Mouse (Mus musculus): Measurements from ENCODE around the gene Tpm3-rs7.

DNA sequence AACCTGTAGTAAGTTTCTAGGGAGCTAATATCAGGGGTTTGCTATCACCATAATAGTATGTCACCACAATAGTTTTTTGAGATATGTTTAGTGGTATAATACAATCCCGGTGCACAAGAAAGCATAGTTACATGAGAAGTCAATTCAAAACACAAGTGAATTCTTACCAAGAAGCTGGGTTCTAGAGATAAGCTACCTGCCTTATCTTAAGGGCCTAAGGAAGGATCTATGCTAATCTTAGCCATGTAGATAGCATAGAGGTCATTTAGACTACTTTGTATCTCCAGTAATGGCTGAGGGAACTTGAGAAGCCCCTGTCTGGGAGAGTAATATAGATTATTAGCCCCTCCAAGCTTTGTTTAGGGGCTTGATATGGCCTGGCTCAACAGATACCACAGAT lies 2.6 kb downstream of the Tpm3-rs7 start:
- TF ChIP-seq CTCF (IDR thresholded peaks at IDR 0.05; ENCODE audit: control insufficient read depth, insufficient read depth, insufficient read length) = no peak
- TF ChIP-seq USF1 (IDR thresholded peaks at IDR 0.05; ENCODE audit: low read depth) = no peak
- no peak for TF ChIP-seq MAX (IDR thresholded peaks at IDR 0.05)

Data from C2C12 (cell line).